Mouse (Mus musculus) lung, postnatal 0 days (tissue): ENCODE data around the gene Mob3c.

Source experiments
- CTCF ChIP-seq: IDR thresholded peaks from 2 replicates; pipeline ENCODE4 v1.5.1; 2016; ENCODE audit warnings: antibody characterized with exemption, mild to moderate bottlenecking
- EP300 ChIP-seq: IDR thresholded peaks from 2 replicates; pipeline ENCODE4 v1.6.1; 2016; ENCODE audit warnings: antibody characterized with exemption, mild to moderate bottlenecking, control low read depth

GRCm38 (mm10) chr4:115850631-115851030 lies 22.7 kb downstream of the Mob3c start:
- TF ChIP-seq CTCF = no peak
- no peak for TF ChIP-seq EP300
